Mouse (Mus musculus) forebrain, embryonic 15.5 days (tissue): ENCODE measurements at regions not wholly inside any gene's neighbourhood (a gene's known extent, or its start where the extent isn't known, plus 50 kb on each side); places are given as distances from the start of the nearest gene placed in this dataset.

Experiments
- ATAC-seq: fragments of 200-750 bp; cut with Nextera tagmentation; replicated peaks from 2 replicates; pipeline ENCODE4 v1.8.0; 2017; ENCODE audit warnings: mild to moderate bottlenecking, moderate TSS enrichment, moderate library complexity
- H3K27ac ChIP-seq: fragments of 300-500 bp; sonication (generic); replicated peaks from 2 replicates; pipeline ENCODE4 v1.5.1; 2015; ENCODE audit warnings: mild to moderate bottlenecking, inconsistent platforms
- H3K27me3 ChIP-seq: fragments of 300-500 bp; sonication (generic); 2 replicates; pipeline ENCODE4 v1.6.1; 2015; ENCODE audit warnings: inconsistent platforms
- H3K36me3 ChIP-seq: fragments of 300-500 bp; sonication (generic); 2 replicates; pipeline ENCODE4 v1.6.1; 2015; ENCODE audit warnings: mild to moderate bottlenecking, inconsistent platforms
- H3K4me1 ChIP-seq: fragments of 300-500 bp; sonication (generic); 2 replicates; pipeline ENCODE4 v1.6.1; 2015; ENCODE audit warnings: inconsistent platforms
- H3K4me2 ChIP-seq: fragments of 300-500 bp; sonication (generic); replicated peaks from 2 replicates; pipeline ENCODE4 v1.6.1; 2015; ENCODE audit warnings: mild to moderate bottlenecking, inconsistent platforms
- H3K4me3 ChIP-seq: fragments of 300-500 bp; sonication (generic); 2 replicates; pipeline ENCODE4 v1.5.1; 2015; ENCODE audit warnings: mild to moderate bottlenecking, inconsistent platforms
- H3K9ac ChIP-seq: fragments of 300-500 bp; sonication (generic); replicated peaks from 2 replicates; pipeline ENCODE4 v1.6.1; 2015; ENCODE audit warnings: mild to moderate bottlenecking, inconsistent platforms
- H3K9me3 ChIP-seq: fragments of 300-500 bp; sonication (generic); 2 replicates; pipeline ENCODE4 v1.6.1; 2016; ENCODE audit warnings: inconsistent platforms
- WGBS: fragments of 180-500 bp; shearing (Covaris S2); methylation state at CpG from one replicate; pipeline ENCODE4 v1.1.7; 2015; ENCODE audit warnings: mixed read lengths; 5-methylcytosine and 5-hydroxymethylcytosine counted together

- peak; percentile 82 for ATAC-seq
- no peaks in the 10 kb centered on the region for H3K9me3 ChIP-seq
- H3K4me3 ChIP-seq: no peak overlapping the region
- H3K36me3 ChIP-seq: no peaks in the 10 kb centered on the region
- peak overlapping the region; percentile 52; the same call in 1 of the 2 replicates for H3K27ac ChIP-seq
- 38% methylated on average over 4 of the region's 4 CpGs for WGBS
- no peak overlapping the region for H3K4me2 ChIP-seq
- no peak overlapping the region for H3K9ac ChIP-seq
- no peaks in the 10 kb centered on the region for H3K27me3 ChIP-seq
- H3K4me1 ChIP-seq: peaks cover 13% of the 10 kb centered on the region
Measured at GRCm38 (mm10) chr15:42325221-42325620, 2191.1 kb downstream of the 9330182O14Rik start.

- Histone ChIP-seq H3K27ac (no peak overlapping the region), H3K4me3 (no peak overlapping the region), H3K9me3 (no peaks in the 10 kb centered on the region), H3K27me3 (no peaks in the 10 kb centered on the region), H3K9ac (no peak overlapping the region), H3K36me3 (no peaks in the 10 kb centered on the region), H3K4me1 (peaks cover 13% of the 10 kb centered on the region), H3K4me2 (no peak overlapping the region)
- no peak for ATAC-seq
- 83% methylated on average over 6 of the region's 6 CpGs for WGBS
Measured at GRCm38 (mm10) chr15:42328535-42328934, 2194.4 kb downstream of the 9330182O14Rik start.

GRCm38 (mm10) chr15:42329742-42330141, 2195.6 kb downstream of the 9330182O14Rik start:
- 55% methylated on average over 4 of the region's 4 CpGs for WGBS
- H3K4me2 ChIP-seq: no peak overlapping the region
- ATAC-seq: no peak
- no peak overlapping the region for H3K9ac ChIP-seq
- no peak overlapping the region for H3K4me3 ChIP-seq
- H3K36me3 ChIP-seq: no peaks in the 10 kb centered on the region
- H3K27me3 ChIP-seq: no peaks in the 10 kb centered on the region
- H3K4me1 ChIP-seq: peaks cover 13% of the 10 kb centered on the region
- no peak overlapping the region for H3K27ac ChIP-seq
- H3K9me3 ChIP-seq: no peaks in the 10 kb centered on the region

DNA sequence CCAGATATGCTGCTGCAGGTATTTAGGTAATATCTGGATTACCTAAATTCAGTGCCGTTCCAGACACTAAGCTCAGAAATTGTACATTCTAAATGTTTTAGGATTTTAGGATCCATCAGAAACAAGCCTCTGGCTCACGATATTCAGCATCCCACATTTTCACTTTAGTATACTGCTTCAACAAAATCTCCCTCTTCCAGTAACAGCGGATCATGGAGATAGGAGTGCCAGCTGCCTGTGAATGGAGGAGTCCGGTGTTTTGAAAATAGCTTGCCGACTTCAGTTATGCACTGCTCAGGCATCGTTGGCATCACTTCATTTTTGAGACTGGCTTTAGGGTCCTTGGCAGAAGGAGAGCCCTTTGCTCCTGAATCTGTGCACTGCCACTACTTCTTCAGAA, 2199.5 kb downstream of the 9330182O14Rik start:
- Histone ChIP-seq H3K9me3 (no peaks in the 10 kb centered on the region), H3K36me3 (no peaks in the 10 kb centered on the region), H3K4me1 (no peaks in the 10 kb centered on the region), H3K27me3 (no peaks in the 10 kb centered on the region), H3K4me2 (no peak overlapping the region), H3K27ac (no peak overlapping the region), H3K4me3 (no peak overlapping the region), H3K9ac (no peak overlapping the region)
- ATAC-seq: no peak
- WGBS: 88% methylated on average over 6 of the region's 6 CpGs

DNA sequence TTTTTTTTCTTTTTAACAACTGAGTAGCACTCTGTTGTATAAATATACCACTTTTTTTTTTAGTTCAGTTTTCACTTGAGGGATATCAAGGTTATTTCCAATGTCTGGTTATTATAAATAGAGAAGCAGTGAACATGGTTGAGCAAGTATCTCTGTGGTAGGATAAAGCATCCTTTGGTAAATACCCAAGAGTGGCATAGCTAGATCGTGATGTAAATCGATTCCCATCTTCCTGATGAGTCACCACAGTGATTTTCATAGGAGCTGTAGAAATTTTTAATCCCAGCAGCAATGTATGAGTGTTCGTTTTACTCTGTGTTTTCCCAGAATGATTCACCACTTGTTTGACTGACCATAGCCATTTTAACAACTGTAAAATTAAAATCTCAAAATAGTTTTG, 2212.0 kb downstream of the 9330182O14Rik start:
- Histone ChIP-seq H3K4me3 (no peak overlapping the region), H3K4me2 (no peak overlapping the region), H3K9me3 (no peaks in the 10 kb centered on the region), H3K36me3 (no peaks in the 10 kb centered on the region), H3K27ac (no peak overlapping the region), H3K9ac (no peak overlapping the region), H3K27me3 (no peaks in the 10 kb centered on the region), H3K4me1 (no peaks in the 10 kb centered on the region)
- no peak for ATAC-seq
- WGBS: 89% methylated on average over 3 of the region's 3 CpGs

DNA sequence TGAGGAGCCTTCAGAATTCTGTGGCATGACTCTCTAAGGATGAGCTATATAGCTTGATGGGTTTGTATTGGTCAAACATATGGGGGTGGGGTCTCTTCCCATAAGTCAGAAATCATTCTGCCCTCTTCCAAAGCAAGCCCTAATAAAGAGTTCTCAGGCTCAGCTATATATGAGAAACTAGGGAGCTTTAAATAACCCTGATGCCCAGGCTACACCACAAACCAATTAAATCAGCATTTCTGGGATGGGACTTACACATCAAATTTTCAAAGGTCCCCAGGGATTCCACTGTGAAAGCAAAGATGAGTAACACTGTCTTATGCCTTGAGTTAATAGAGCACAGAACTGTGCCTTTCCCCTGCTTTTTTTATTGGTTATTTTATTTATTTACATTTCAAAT, 2227.7 kb downstream of the 9330182O14Rik start:
- no peak overlapping the region for H3K4me3 ChIP-seq
- ATAC-seq: no peak
- no peaks in the 10 kb centered on the region for H3K9me3 ChIP-seq
- H3K36me3 ChIP-seq: no peaks in the 10 kb centered on the region
- H3K27me3 ChIP-seq: no peaks in the 10 kb centered on the region
- no peak overlapping the region for H3K4me2 ChIP-seq
- no peaks in the 10 kb centered on the region for H3K4me1 ChIP-seq
- H3K9ac ChIP-seq: no peak overlapping the region
- no peak overlapping the region for H3K27ac ChIP-seq

- H3K4me3 ChIP-seq: no peak overlapping the region
- ATAC-seq: no peak
- H3K4me2 ChIP-seq: no peak overlapping the region
- H3K36me3 ChIP-seq: no peaks in the 10 kb centered on the region
- no peaks in the 10 kb centered on the region for H3K4me1 ChIP-seq
- no peaks in the 10 kb centered on the region for H3K27me3 ChIP-seq
- H3K27ac ChIP-seq: no peak overlapping the region
- no peaks in the 10 kb centered on the region for H3K9me3 ChIP-seq
- no peak overlapping the region for H3K9ac ChIP-seq
- 94% methylated on average over 1 of the region's 1 CpGs for WGBS
Measured at GRCm38 (mm10) chr15:42364979-42365378, 2230.8 kb downstream of the 9330182O14Rik start.

- 31% methylated on average over 3 of the region's 3 CpGs for WGBS
- no peak overlapping the region for H3K4me3 ChIP-seq
- ATAC-seq: no peak
- no peaks in the 10 kb centered on the region for H3K36me3 ChIP-seq
- H3K27ac ChIP-seq: no peak overlapping the region
- no peaks in the 10 kb centered on the region for H3K9me3 ChIP-seq
- no peak overlapping the region for H3K4me2 ChIP-seq
- H3K9ac ChIP-seq: no peak overlapping the region
- no peaks in the 10 kb centered on the region for H3K27me3 ChIP-seq
- H3K4me1 ChIP-seq: no peaks in the 10 kb centered on the region
Measured at GRCm38 (mm10) chr15:42366796-42367195, 2232.6 kb downstream of the 9330182O14Rik start.

DNA sequence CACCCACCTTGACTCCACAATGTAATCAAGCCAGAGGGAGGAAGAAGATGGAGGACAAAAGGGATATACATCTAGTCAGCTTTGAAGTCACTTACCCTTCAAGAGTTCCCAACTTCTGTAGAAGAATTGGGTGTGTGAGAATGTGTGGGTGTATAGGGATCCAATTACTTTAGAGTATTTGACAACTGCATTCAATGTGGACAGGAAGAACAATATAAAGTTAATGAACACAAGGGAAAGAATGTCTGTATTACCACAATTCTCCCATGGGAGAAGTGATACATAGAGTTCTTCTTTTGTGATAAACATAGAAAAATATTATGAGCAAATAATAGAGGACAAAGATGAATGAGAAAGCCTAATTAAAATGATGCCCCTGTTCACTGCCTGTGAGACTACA, 2235.4 kb downstream of the 9330182O14Rik start:
- H3K4me1 ChIP-seq: no peaks in the 10 kb centered on the region
- H3K9ac ChIP-seq: no peak overlapping the region
- no peak for ATAC-seq
- H3K4me3 ChIP-seq: no peak overlapping the region
- no peak overlapping the region for H3K4me2 ChIP-seq
- no peaks in the 10 kb centered on the region for H3K9me3 ChIP-seq
- no peak overlapping the region for H3K27ac ChIP-seq
- no peaks in the 10 kb centered on the region for H3K36me3 ChIP-seq
- H3K27me3 ChIP-seq: no peaks in the 10 kb centered on the region

GRCm38 (mm10) chr15:42370044-42370443, 2235.9 kb downstream of the 9330182O14Rik start:
- Histone ChIP-seq H3K36me3 (no peaks in the 10 kb centered on the region), H3K4me1 (no peaks in the 10 kb centered on the region), H3K27ac (no peak overlapping the region), H3K4me2 (no peak overlapping the region), H3K9me3 (no peaks in the 10 kb centered on the region), H3K9ac (no peak overlapping the region), H3K4me3 (no peak overlapping the region), H3K27me3 (no peaks in the 10 kb centered on the region)
- no peak for ATAC-seq
- WGBS: 74% methylated on average over 1 of the region's 1 CpGs

DNA sequence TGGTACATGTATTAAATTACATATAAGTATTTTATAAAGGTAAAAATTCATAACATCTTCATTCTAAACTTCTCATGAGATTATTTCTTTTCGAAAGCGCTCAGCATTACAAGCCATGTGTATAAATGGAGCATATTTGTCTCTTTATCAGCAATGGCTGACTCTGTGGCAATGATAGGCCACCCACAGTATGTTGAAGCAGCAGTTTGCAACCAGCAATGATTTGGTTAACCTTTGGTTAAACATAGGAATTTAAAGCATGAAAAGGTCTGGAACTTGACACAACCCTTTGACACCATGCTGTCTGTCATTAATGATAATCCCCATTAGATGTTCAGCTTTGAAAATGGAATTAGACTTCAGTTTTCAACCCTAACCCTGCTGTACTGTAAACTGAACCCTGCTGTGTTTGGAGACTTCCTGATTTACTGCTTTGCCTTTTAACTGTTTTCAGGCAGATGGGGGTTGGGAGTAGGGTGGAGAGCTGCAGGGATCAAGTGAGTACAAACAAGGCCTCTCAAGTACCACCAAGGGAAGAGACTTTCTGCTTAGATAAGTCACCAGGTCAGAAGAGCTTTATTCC, 2238.6 kb downstream of the 9330182O14Rik start:
- Histone ChIP-seq H3K4me1 (no peaks in the 10 kb centered on the region), H3K4me2 (no peak overlapping the region), H3K9ac (no peak overlapping the region), H3K27ac (no peak overlapping the region), H3K36me3 (no peaks in the 10 kb centered on the region), H3K4me3 (no peak overlapping the region), H3K9me3 (no peaks in the 10 kb centered on the region), H3K27me3 (no peaks in the 10 kb centered on the region)
- ATAC-seq: no peak
- WGBS: 96% methylated on average over 2 of the region's 2 CpGs
